Mouse (Mus musculus) CH12.LX (cell line): ENCODE measurements around the gene Natd1.

Experiments
- BHLHE40 ChIP-seq: IDR thresholded peaks from 2 replicates; pipeline ENCODE4 v1.6.1; 2011; ENCODE audit warnings: mild to moderate bottlenecking, low read depth, low read length, improper control_type of control experiment
- CHD2 ChIP-seq: IDR thresholded peaks from 2 replicates; pipeline ENCODE4 v1.6.1; 2011; ENCODE audit warnings: low read length, improper control_type of control experiment
- CTCF ChIP-seq, 2 experiments: IDR thresholded peaks in 1 of 2; conservative IDR thresholded peaks in 1 of 2; 2 replicates each; pipeline ENCODE4 v1.5.1; 2011 to 2012; ENCODE audit warnings: low read depth in 2 of 2, low read length in 2 of 2, improper control_type of control experiment in 1 of 2, inconsistent platforms in 1 of 2, mild to moderate bottlenecking in 1 of 2, moderate library complexity in 1 of 2
- EP300 ChIP-seq: IDR thresholded peaks from 2 replicates; pipeline ENCODE4 v1.6.1; 2011; ENCODE audit warnings: low read length, improper control_type of control experiment
- HCFC1 ChIP-seq: IDR thresholded peaks from 2 replicates; pipeline ENCODE4 v1.6.1; 2012; ENCODE audit warnings: low read depth, mild to moderate bottlenecking, inconsistent platforms, low read length, improper control_type of control experiment
- JUND ChIP-seq: conservative IDR thresholded peaks from 2 replicates; pipeline ENCODE4 v1.6.1; 2011; ENCODE audit warnings: low read depth, low read length, improper control_type of control experiment
- KAT2A ChIP-seq: IDR thresholded peaks from 2 replicates; pipeline ENCODE4 v1.6.1; 2012; ENCODE audit warnings: low read length, improper control_type of control experiment, inconsistent platforms; ENCODE audit not compliant: insufficient replicate concordance
- MAZ ChIP-seq: IDR thresholded peaks from 2 replicates; pipeline ENCODE4 v1.6.1; 2012; ENCODE audit warnings: low read depth, mild to moderate bottlenecking, inconsistent platforms, low read length, improper control_type of control experiment, moderate library complexity
- MXI1 ChIP-seq: IDR thresholded peaks from 2 replicates; pipeline ENCODE4 v1.6.1; 2011; ENCODE audit warnings: mild to moderate bottlenecking, low read depth, low read length, improper control_type of control experiment
- POLR2A ChIP-seq: IDR thresholded peaks from 2 replicates; pipeline ENCODE4 v1.6.1; 2011; ENCODE audit warnings: low read depth, mild to moderate bottlenecking, improper control_type of control experiment, low read length
- SIN3A ChIP-seq: IDR thresholded peaks from 2 replicates; pipeline ENCODE4 v1.6.1; 2012; ENCODE audit warnings: low read length, improper control_type of control experiment, inconsistent platforms
- USF1 ChIP-seq: IDR thresholded peaks from 2 replicates; pipeline ENCODE4 v1.6.1; 2014; ENCODE audit warnings: low read depth, mild to moderate bottlenecking, inconsistent platforms, low read length, improper control_type of control experiment
- USF2 ChIP-seq: conservative IDR thresholded peaks from 2 replicates; pipeline ENCODE4 v1.6.1; 2011; ENCODE audit warnings: low read depth, low read length, improper control_type of control experiment
- ZNF384 ChIP-seq: IDR thresholded peaks from 2 replicates; pipeline ENCODE4 v1.6.1; 2012; ENCODE audit warnings: low read depth, low read length, improper control_type of control experiment, inconsistent platforms

DNA sequence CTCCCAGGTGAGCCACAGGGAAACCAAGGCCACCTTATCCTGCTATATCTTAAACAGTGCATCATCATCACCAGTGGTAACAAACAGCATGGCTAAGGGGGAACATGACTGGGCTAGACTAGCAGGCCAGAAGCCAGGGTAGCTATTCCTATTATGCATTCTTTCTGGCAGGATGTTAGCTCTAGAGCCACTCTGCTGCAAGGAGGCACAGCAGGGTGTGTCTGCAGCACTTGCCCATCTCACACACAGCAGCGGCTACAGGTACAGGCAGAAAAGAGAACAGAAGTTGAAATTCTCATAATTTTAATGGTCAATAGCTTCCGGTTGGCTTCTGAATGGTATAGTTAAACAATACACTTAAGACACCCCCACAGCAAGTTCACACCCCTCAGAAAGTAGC, 50.4 kb downstream of the Natd1 start:
- TF ChIP-seq HCFC1 (no peak), CTCF (conservative IDR thresholded peaks at IDR 0.05 in 1 of 2, IDR thresholded peaks at IDR 0.05 in 1 of 2; ENCODE audit: low read depth in 2 of 2, low read length in 2 of 2) (no peak), ZNF384 (no peak), MXI1 (no peak), POLR2A (no peak), EP300 (no peak), CHD2 (no peak), BHLHE40 (no peak), USF2 (no peak), USF1 (no peak), KAT2A (no peak), SIN3A (no peak), MAZ (no peak), JUND (no peak)
